Mouse (Mus musculus): ENCODE data around the gene Bbx. TPM values are rescaled to one million over a fixed set of nuclear protein-coding genes. Genes with fewer than 3 reads are reported as not detected.
A peak's percentile ranks its signal among the peaks of the same experiment; 100 is the strongest.

Bbx gene
- polyA plus RNA-seq, 2 experiments = 1.8 to 3.4 TPM

DNA sequence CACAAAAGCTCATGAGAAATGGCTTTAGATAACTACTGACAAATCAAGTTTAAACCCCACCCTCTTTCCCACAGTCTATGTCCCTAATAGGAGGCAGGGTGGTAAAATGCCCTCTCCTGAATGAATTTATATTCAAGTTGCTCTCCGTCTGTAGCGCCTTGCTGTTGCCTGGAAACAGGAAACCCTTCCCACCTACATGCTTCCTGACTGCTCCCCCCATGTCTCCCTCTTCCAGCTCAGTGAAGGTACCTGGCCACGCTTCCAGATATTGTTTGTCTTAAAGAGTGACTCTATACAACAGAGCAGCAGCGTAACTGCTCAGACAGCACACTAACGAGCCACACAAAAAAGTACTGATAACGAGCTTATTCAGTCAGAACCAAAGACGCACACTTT lies 50.8 kb downstream of the Bbx start:
- Histone ChIP-seq H3K4me1 (replicated peaks; ENCODE audit: control insufficient read depth in 2 of 2, insufficient read depth in 2 of 2, low read length in 1 of 2) (no peaks in the 10 kb centered on the region), H3K36me3 (replicated peaks; ENCODE audit: control insufficient read depth, insufficient read depth, low read depth) (no peaks in the 10 kb centered on the region), H3K9me3 (ENCODE audit: control insufficient read depth, low read length) (no peaks in the 10 kb centered on the region), H3K4me2 (ENCODE audit: low read depth) (peak overlapping the region; percentile 23), H3K27me3 (ENCODE audit: control insufficient read depth, insufficient read depth, low read length) (no peaks in the 10 kb centered on the region), H3K4me3 (ENCODE audit: insufficient read depth in 1 of 2, low read depth in 2 of 2, low read length in 2 of 2) (no peak overlapping the region), H3K9ac (replicated peaks) (no peak overlapping the region), H3K27ac (no peak overlapping the region)
- no peak for ATAC-seq (ENCODE audit: insufficient read depth)
- 33% methylated on average over 7 of the region's 7 CpGs for WGBS (ENCODE audit: insufficient replicate concordance)
- DNase-seq (ENCODE audit: low read depth in 3 of 3, low spot score in 3 of 3) = no peak
- no peak for TF ChIP-seq EP300 (IDR thresholded peaks at IDR 0.05; ENCODE audit: low read depth)
- no peak for TF ChIP-seq CTCF (IDR thresholded peaks at IDR 0.05; ENCODE audit: low read depth)

DNA sequence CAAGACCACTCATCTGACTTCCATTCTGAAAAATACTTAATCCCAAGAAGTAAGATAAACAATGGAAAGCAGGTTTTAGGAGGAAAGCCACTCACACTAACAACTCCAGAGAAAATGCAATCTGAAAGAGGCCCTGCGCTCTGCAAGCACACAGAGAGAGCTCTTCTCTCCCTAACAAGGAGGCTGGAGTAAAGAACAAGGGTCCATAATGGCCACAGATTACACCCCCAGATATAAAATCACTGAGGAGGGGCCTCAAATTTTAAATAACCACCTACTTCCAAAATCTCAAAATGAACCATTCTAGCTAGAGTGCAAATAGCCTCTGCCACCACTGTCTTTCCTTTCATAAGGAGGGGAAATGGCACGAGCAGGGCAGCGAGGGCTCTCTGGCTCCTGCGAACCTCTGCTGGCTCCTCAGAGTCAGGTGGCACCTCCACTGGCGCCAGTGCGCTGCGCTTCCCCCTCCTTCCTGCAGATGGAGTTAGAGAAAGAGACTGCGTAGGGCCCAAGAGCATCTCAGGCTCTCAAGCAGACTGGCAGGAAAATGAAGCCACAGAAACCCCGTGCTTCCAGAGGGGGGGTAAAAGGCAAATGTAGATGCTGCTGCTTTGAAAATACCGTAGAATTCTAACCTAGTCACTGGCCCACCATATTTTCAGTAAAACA lies 51.4 kb downstream of the Bbx start:
- Histone ChIP-seq H3K9ac (replicated peaks) (no peak overlapping the region), H3K27me3 (ENCODE audit: control insufficient read depth, insufficient read depth, low read length) (no peaks in the 10 kb centered on the region), H3K4me3 (ENCODE audit: insufficient read depth in 1 of 2, low read depth in 2 of 2, low read length in 2 of 2) (no peak overlapping the region), H3K36me3 (replicated peaks; ENCODE audit: control insufficient read depth, insufficient read depth, low read depth) (no peaks in the 10 kb centered on the region), H3K4me2 (ENCODE audit: low read depth) (peak overlapping the region; percentile 23), H3K27ac (no peak overlapping the region), H3K4me1 (replicated peaks; ENCODE audit: control insufficient read depth in 2 of 2, insufficient read depth in 2 of 2, low read length in 1 of 2) (no peaks in the 10 kb centered on the region), H3K9me3 (ENCODE audit: control insufficient read depth, low read length) (no peaks in the 10 kb centered on the region)
- WGBS (ENCODE audit: insufficient replicate concordance) = 37% methylated on average over 10 of the region's 10 CpGs
- ATAC-seq (ENCODE audit: insufficient read depth) (peak; percentile 57; the same call in 1 of the 2 replicates), DNase-seq (ENCODE audit: low read depth in 3 of 3, low spot score in 3 of 3) (no peak)
- peak; percentile 61 for TF ChIP-seq CTCF (IDR thresholded peaks at IDR 0.05; ENCODE audit: low read depth)
- no peak for TF ChIP-seq EP300 (IDR thresholded peaks at IDR 0.05; ENCODE audit: low read depth)

DNA sequence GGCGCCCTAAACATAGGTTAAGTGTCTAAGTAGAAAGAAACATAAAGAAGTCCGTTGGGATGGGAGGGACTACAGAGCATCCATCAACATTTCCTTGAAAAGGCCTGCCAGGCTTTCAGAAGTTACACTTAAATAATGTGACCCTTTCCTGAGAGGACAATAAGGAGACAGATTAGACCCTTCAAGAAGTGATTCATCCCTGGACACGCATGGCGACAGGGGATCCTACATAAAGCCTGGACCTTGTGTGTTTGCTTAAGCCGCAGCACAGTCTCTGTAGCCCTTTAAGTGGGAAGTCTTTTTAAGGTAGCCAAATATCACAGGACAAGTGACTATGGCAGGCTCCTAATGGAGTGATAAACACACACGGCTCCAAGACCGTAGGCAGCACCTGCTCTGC lies 52.0 kb downstream of the Bbx start:
- ATAC-seq (ENCODE audit: insufficient read depth) = no peak
- TF ChIP-seq EP300 (IDR thresholded peaks at IDR 0.05; ENCODE audit: low read depth) (no peak), CTCF (IDR thresholded peaks at IDR 0.05; ENCODE audit: low read depth) (no peak)
- Histone ChIP-seq H3K9me3 (ENCODE audit: control insufficient read depth, low read length) (no peaks in the 10 kb centered on the region), H3K4me2 (ENCODE audit: low read depth) (no peak overlapping the region), H3K27ac (no peak overlapping the region), H3K36me3 (replicated peaks; ENCODE audit: control insufficient read depth, insufficient read depth, low read depth) (no peaks in the 10 kb centered on the region), H3K4me1 (replicated peaks; ENCODE audit: control insufficient read depth in 2 of 2, insufficient read depth in 2 of 2, low read length in 1 of 2) (no peaks in the 10 kb centered on the region), H3K4me3 (ENCODE audit: insufficient read depth in 1 of 2, low read depth in 2 of 2, low read length in 2 of 2) (no peak overlapping the region), H3K9ac (replicated peaks) (no peak overlapping the region), H3K27me3 (ENCODE audit: control insufficient read depth, insufficient read depth, low read length) (no peaks in the 10 kb centered on the region)
- DNase-seq (ENCODE audit: low read depth in 3 of 3, low spot score in 3 of 3) = no peak
- 70% methylated on average over 7 of the region's 7 CpGs for WGBS (ENCODE audit: insufficient replicate concordance)

DNA sequence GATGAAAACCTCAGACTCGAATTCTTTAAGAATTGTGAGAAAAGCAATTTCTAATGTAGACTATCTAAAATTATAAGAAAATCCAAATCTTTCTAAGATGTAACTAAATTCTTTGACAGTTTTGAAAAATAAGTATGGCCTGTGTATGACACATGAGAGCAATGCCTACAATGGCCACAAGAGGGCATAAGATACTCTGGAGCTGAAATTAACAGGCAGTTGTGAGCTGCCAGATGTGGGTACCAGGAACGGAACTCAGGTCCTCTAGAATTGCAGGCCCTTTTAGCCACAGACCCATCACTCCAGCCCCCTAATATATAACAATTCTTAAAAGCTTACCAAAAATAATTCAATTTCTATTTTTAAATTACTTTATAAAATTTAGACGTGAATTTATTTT lies 57.6 kb downstream of the Bbx start:
- peak in 1 of 3 experiments; percentile 41 for DNase-seq (ENCODE audit: low read depth in 3 of 3, low spot score in 3 of 3)
- Histone ChIP-seq H3K4me1 (replicated peaks; ENCODE audit: control insufficient read depth in 2 of 2, insufficient read depth in 2 of 2, low read length in 1 of 2) (peaks cover 3 to 18% of the 10 kb centered on the region in 2 experiments), H3K27ac (no peak overlapping the region), H3K27me3 (ENCODE audit: control insufficient read depth, insufficient read depth, low read length) (no peaks in the 10 kb centered on the region), H3K4me2 (ENCODE audit: low read depth) (no peak overlapping the region), H3K36me3 (replicated peaks; ENCODE audit: control insufficient read depth, insufficient read depth, low read depth) (no peaks in the 10 kb centered on the region), H3K4me3 (ENCODE audit: insufficient read depth in 1 of 2, low read depth in 2 of 2, low read length in 2 of 2) (no peak overlapping the region), H3K9me3 (ENCODE audit: control insufficient read depth, low read length) (no peaks in the 10 kb centered on the region), H3K9ac (replicated peaks) (no peak overlapping the region)
- TF ChIP-seq CTCF (IDR thresholded peaks at IDR 0.05; ENCODE audit: low read depth) (peak; percentile 75), EP300 (IDR thresholded peaks at IDR 0.05; ENCODE audit: low read depth) (no peak)
- 75% methylated on average over 3 of the region's 3 CpGs for WGBS (ENCODE audit: insufficient replicate concordance)
- no peak for ATAC-seq (ENCODE audit: insufficient read depth)

DNA sequence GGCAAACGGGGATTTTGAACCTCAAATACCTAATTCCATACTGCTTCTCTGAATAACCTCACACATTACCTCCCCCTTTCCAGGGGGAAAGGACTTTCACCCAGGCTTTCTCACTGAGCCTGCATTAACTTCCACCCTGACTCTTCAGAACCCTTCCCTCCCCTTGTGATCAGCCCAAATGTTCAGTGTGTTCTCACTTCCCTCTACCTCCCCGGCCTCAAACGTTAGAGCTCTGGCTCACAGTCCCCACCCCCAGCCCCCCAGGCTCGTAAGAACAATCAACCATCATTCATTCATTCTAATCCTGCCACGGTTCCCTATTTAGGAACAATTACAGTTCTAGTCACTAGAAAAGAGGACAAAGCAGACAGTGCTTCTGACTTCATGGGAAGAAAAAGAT lies 58.5 kb downstream of the Bbx start:
- Histone ChIP-seq H3K4me2 (ENCODE audit: low read depth) (no peak overlapping the region), H3K9ac (replicated peaks) (no peak overlapping the region), H3K9me3 (ENCODE audit: control insufficient read depth, low read length) (no peaks in the 10 kb centered on the region), H3K4me3 (ENCODE audit: insufficient read depth in 1 of 2, low read depth in 2 of 2, low read length in 2 of 2) (no peak overlapping the region), H3K4me1 (replicated peaks; ENCODE audit: control insufficient read depth in 2 of 2, insufficient read depth in 2 of 2, low read length in 1 of 2) (peaks cover 3 to 18% of the 10 kb centered on the region in 2 experiments), H3K36me3 (replicated peaks; ENCODE audit: control insufficient read depth, insufficient read depth, low read depth) (no peaks in the 10 kb centered on the region), H3K27ac (no peak overlapping the region), H3K27me3 (ENCODE audit: control insufficient read depth, insufficient read depth, low read length) (no peaks in the 10 kb centered on the region)
- TF ChIP-seq CTCF (IDR thresholded peaks at IDR 0.05; ENCODE audit: low read depth) = no peak
- TF ChIP-seq EP300 (IDR thresholded peaks at IDR 0.05; ENCODE audit: low read depth) = no peak
- 32% methylated on average over 5 of the region's 5 CpGs for WGBS (ENCODE audit: insufficient replicate concordance)
- ATAC-seq (ENCODE audit: insufficient read depth) (no peak), DNase-seq (ENCODE audit: low read depth in 3 of 3, low spot score in 3 of 3) (no peak)

Data from liver, embryonic 14.5 days (tissue).